ENCODE assay signal across 8 mouse cellular contexts in the genomic region with DNA sequence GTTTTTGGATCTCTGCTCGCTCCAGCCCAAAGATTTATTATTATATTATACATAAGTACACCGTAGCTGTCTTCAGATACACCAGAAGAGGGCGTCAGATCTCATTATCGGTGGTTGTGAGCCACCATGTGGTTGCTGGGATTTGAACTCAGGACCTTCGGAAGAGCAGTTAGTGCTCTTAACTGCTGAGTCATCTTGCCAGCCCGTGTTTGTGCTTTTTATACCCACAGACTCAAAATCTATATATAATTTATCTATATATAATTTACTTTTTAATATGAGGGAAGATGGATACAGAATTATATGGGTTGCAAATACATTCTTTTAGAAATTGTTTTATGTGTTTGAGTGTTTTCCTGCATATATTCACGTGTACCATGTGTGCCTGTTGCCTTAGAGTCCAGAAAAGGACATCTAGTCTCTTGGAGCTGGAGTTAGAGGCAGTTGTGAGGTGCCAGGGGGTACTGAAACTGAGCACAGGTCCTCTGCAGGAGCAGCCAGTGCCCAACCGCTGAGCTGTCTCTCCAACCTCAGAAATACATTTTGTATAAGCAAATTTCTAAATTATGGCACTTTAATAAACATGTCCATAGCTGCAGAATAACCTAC.
DNase-seq lines count a peak whose midpoint lies in the region; ATAC-seq and TF ChIP-seq lines count a peak whose summit lies in the region.

No protein-coding gene starts in this region.

- H3K4me3 ChIP-seq in CH12.LX (replicated peaks in 1 of 3; ENCODE audit: low read depth in 2 of 3, low read length in 2 of 3, poor library complexity in 1 of 3): peak overlapping the region in 2 of 3 experiments; percentile 97 to 98
- H3K4me3 ChIP-seq in heart, embryonic 16.5 days (ENCODE audit: low read length): peak overlapping the region; percentile 83
- H3K4me3 ChIP-seq in liver, embryonic 16.5 days (ENCODE audit: low read depth, low read length): peak overlapping the region; percentile 92

- H3K4me1 ChIP-seq in CH12.LX (ENCODE audit: control insufficient read depth in 1 of 2, insufficient read depth in 2 of 2): peaks cover 4 to 34% of the 10 kb centered on the region in 2 experiments; a peak in 2 of 4 replicates
- H3K4me1 ChIP-seq in heart, embryonic 16.5 days (ENCODE audit: control insufficient read depth, insufficient read depth, low read length): peaks cover 9% of the 10 kb centered on the region
- peaks cover 7% of the 10 kb centered on the region for H3K4me1 ChIP-seq in liver, embryonic 16.5 days (ENCODE audit: control insufficient read depth, low read depth, low read length)

- TF ChIP-seq CTCF in CH12.LX (conservative IDR thresholded peaks at IDR 0.05 in 1 of 2, IDR thresholded peaks at IDR 0.05 in 1 of 2; ENCODE audit: low read depth in 2 of 2, low read length in 2 of 2): peak in 1 of 2 experiments; percentile 33; a peak in 2 of 4 replicates

- peaks cover 27% of the 10 kb centered on the region for H3K79me2 ChIP-seq in CH12.LX (replicated peaks; ENCODE audit: control insufficient read depth, extremely low read depth, insufficient read depth, poor library complexity, severe bottlenecking)

- ATAC-seq in heart, embryonic 16.5 days (replicated peaks; ENCODE audit: extremely low read depth, insufficient read depth, low FRiP score): no peak
- no peak for ATAC-seq in liver, embryonic 16.5 days (ENCODE audit: low read depth)

- TF ChIP-seq RAD21 in CH12.LX (IDR thresholded peaks at IDR 0.05; ENCODE audit: low read depth, low read length): no peak

- no peak for TF ChIP-seq POLR2A in CH12.LX (IDR thresholded peaks at IDR 0.05; ENCODE audit: low read depth, low read length)

- no peaks in the 10 kb centered on the region for H3K9me3 ChIP-seq in CH12.LX (replicated peaks; ENCODE audit: low read length)
- H3K9me3 ChIP-seq in heart, embryonic 16.5 days (replicated peaks; ENCODE audit: control insufficient read depth, low read length): no peaks in the 10 kb centered on the region
- no peaks in the 10 kb centered on the region for H3K9me3 ChIP-seq in liver, embryonic 16.5 days (replicated peaks; ENCODE audit: control insufficient read depth, low read length)

- H3K4me2 ChIP-seq in CH12.LX (ENCODE audit: insufficient read depth, low read depth, poor library complexity, severe bottlenecking): peak overlapping the region; percentile 41
- H3K4me2 ChIP-seq in heart, embryonic 16.5 days (ENCODE audit: low read depth, low read length): peak overlapping the region; percentile 30
- peak overlapping the region; percentile 45 for H3K4me2 ChIP-seq in liver, embryonic 16.5 days (ENCODE audit: low read depth, low read length)

- H3K27me3 ChIP-seq in CH12.LX (replicated peaks): no peaks in the 10 kb centered on the region
- no peaks in the 10 kb centered on the region for H3K27me3 ChIP-seq in heart, embryonic 16.5 days (ENCODE audit: control insufficient read depth, insufficient read depth, low read length)
- no peaks in the 10 kb centered on the region for H3K27me3 ChIP-seq in liver, embryonic 16.5 days (ENCODE audit: control insufficient read depth, insufficient read depth, low read depth, low read length)

- H3K36me3 ChIP-seq in CH12.LX (replicated peaks in 1 of 2; ENCODE audit: control insufficient read depth in 1 of 2, insufficient read depth in 1 of 2, low read length in 1 of 2): peaks cover 22 to 31% of the 10 kb centered on the region in 2 experiments
- H3K36me3 ChIP-seq in heart, embryonic 16.5 days (ENCODE audit: control insufficient read depth, insufficient read depth): peaks cover 24% of the 10 kb centered on the region
- H3K36me3 ChIP-seq in liver, embryonic 16.5 days (ENCODE audit: control insufficient read depth, insufficient read depth): peaks cover 23% of the 10 kb centered on the region

- WGBS in heart, embryonic 16.5 days: 50% methylated on average over 8 of the region's 8 CpGs
- 40% methylated on average over 8 of the region's 8 CpGs for WGBS in liver, embryonic 16.5 days (ENCODE audit: insufficient replicate concordance)

- H3K9ac ChIP-seq in CH12.LX (ENCODE audit: insufficient read depth, low read depth): peak overlapping the region; percentile 66; the same call in 1 of the 2 replicates
- no peak overlapping the region for H3K9ac ChIP-seq in heart, embryonic 16.5 days (ENCODE audit: low read length)
- no peak overlapping the region for H3K9ac ChIP-seq in liver, embryonic 16.5 days (ENCODE audit: low read depth, low read length)

- peak; percentile 87 for DNase-seq in heart, adult 11 months
- no peak for DNase-seq in heart, postnatal 4 days
- DNase-seq in CH12.LX (ENCODE audit: extremely low read depth): no peak
- no peak for DNase-seq in urinary bladder, postnatal 25 days (ENCODE audit: low spot score)
- no peak for DNase-seq in frontal cortex, postnatal 36 days (ENCODE audit: low spot score in 2 of 2)
- DNase-seq in embryo, embryonic 10 days (ENCODE audit: low spot score): no peak

- no peak overlapping the region for H3K27ac ChIP-seq in CH12.LX (ENCODE audit: insufficient read depth, low read depth)
- no peak overlapping the region for H3K27ac ChIP-seq in heart, embryonic 16.5 days (ENCODE audit: low read length)
- no peak overlapping the region for H3K27ac ChIP-seq in liver, embryonic 16.5 days (ENCODE audit: low read length)

- in situ Hi-C loops in CH12.LX (cut with MboI; ENCODE audit: low pct_ligation_motif_present, low pct_unique_long_range_greater_than_20kb, low sequenced_read_pairs): loop anchor here (10.0 kb wide), 1 partner anchor 513 kb away; no protein-coding TSS in a partner anchor

- TF ChIP-seq EP300 in CH12.LX (IDR thresholded peaks at IDR 0.05; ENCODE audit: low read length): no peak

- dilution Hi-C loops in CH12.LX (cut with MboI; ENCODE audit: extremely low pct_ligation_motif_present, extremely low pct_unique_long_range_greater_than_20kb, low sequenced_read_pairs): no loop called here

TF ChIP-seq in CH12.LX, 34 proteins besides CTCF, POLR2A, EP300 and RAD21:
- TF ChIP-seq MAFK (IDR thresholded peaks at IDR 0.05; ENCODE audit: insufficient replicate concordance, low read length): 0 out of 2 replicates have a peak, but pooled peaks have one; percentile 52
- no peak for TF ChIP-seq MAX (IDR thresholded peaks at IDR 0.05; ENCODE audit: low read length)
- TF ChIP-seq MYC (IDR thresholded peaks at IDR 0.05; ENCODE audit: low read depth, low read length): peak; percentile 72; the same call in 1 of the 2 replicates
- TF ChIP-seq SIN3A (IDR thresholded peaks at IDR 0.05; ENCODE audit: low read length): 0 out of 2 replicates have a peak, but pooled peaks have one; percentile 1
